Mouse (Mus musculus) intestine, embryonic 14.5 days (tissue): Measurements from ENCODE around the gene Zfp512b. TPM values are rescaled to one million over a fixed set of nuclear protein-coding genes. Genes with fewer than 3 reads are reported as not detected.

Source experiments
- ATAC-seq: fragments of 200-750 bp; cut with Nextera tagmentation; replicated peaks from 2 replicates; pipeline ENCODE4 v1.8.0; 2017; ENCODE audit warnings: low read depth, moderate number of reproducible peaks, moderate TSS enrichment, moderate library complexity; ENCODE audit not compliant: low FRiP score, low TSS enrichment
- DNase-seq: peaks from one replicate; pipeline ENCODE4 v3.0.0-alpha.2; 2018; ENCODE audit warnings: low spot score
- H3K27ac ChIP-seq: fragments of 300-500 bp; sonication (generic); 2 replicates; pipeline ENCODE4 v1.5.1; 2014; ENCODE audit warnings: low read depth, mild to moderate bottlenecking, control low read depth
- H3K27me3 ChIP-seq: fragments of 300-500 bp; sonication (generic); replicated peaks from 2 replicates; pipeline ENCODE4 v1.6.1; 2014; ENCODE audit warnings: low read length, control low read depth; ENCODE audit not compliant: control insufficient read depth, insufficient read depth
- H3K36me3 ChIP-seq: fragments of 300-500 bp; sonication (generic); 2 replicates; pipeline ENCODE4 v1.6.1; 2014; ENCODE audit warnings: low read length, control low read depth; ENCODE audit not compliant: control insufficient read depth, insufficient read depth
- H3K4me1 ChIP-seq: fragments of 300-500 bp; sonication (generic); replicated peaks from 2 replicates; pipeline ENCODE4 v1.6.1; 2014; ENCODE audit warnings: low read length, control low read depth, mixed read lengths; ENCODE audit not compliant: control insufficient read depth, insufficient read depth
- H3K4me2 ChIP-seq: fragments of 300-500 bp; sonication (generic); 2 replicates; pipeline ENCODE4 v1.6.1; 2014; ENCODE audit warnings: low read length
- H3K4me3 ChIP-seq: fragments of 300-500 bp; sonication (generic); 2 replicates; pipeline ENCODE4 v1.5.1; 2014; ENCODE audit warnings: low read depth, low read length, control low read depth, mixed read lengths
- H3K9ac ChIP-seq: fragments of 300-500 bp; sonication (generic); 2 replicates; pipeline ENCODE4 v1.6.1; 2014; ENCODE audit warnings: mild to moderate bottlenecking, low read length
- H3K9me3 ChIP-seq: fragments of 300-500 bp; sonication (generic); 2 replicates; pipeline ENCODE4 v1.6.1; 2016; ENCODE audit warnings: low read length, control low read depth; ENCODE audit not compliant: control insufficient read depth
- WGBS: fragments of 180-500 bp; shearing (Covaris S2); extraction: QIAGEN DNeasy Blood & Tissue Kit; methylation state at CpG from one replicate; pipeline ENCODE4 v1.1.7; 2014; 5-methylcytosine and 5-hydroxymethylcytosine counted together
- polyA plus RNA-seq: library from polyadenylated mRNA; unstranded; fragments of >200 nt; fragmentation: Nextera tagmentation; extraction: Ambion mirVana; gene quantifications from 2 replicates; pipeline ENCODE4 v1.2.1, GENCODE M21; 2014

The Zfp512b gene
- polyA plus RNA-seq, 1 experiment from 2014 or later = 35.0 TPM

DNA sequence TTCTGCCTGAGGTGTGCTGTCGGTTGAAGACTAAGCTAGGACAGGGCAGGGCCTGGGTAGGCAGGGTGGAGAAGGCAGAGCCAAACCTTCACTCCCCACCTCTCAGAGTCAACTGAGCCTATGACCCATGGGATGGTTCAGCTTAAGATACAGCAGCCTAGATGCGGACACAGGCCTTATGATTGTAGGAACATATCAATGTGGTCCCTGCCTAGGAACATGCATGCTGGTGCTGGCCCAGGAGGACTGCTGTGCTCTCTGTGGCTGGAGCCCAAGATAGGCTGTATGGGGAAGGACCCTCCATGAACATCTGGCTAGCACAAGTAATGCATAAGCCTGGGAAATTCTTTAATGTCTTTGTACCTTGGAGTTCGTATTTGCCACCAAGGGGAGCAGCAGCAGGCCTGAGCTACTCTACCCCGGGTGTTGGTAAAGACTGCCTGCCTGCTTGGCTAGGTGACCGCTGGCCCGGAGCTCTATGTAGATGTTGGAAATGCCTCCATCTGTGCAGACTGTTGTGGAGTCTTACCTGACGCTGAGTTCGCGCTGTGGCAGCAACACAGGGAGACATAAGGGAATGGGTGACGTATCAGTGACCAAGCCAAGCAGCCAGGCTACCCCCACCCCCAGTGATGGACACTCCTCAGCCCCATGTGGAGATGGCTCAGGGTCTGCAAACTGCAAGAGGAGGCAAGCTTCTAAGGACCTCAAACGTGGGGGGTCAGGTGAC, 20.5 kb downstream of the Zfp512b start:
- Histone ChIP-seq H3K27me3 (no peaks in the 10 kb centered on the region), H3K27ac (no peak overlapping the region), H3K4me3 (no peak overlapping the region), H3K4me2 (no peak overlapping the region), H3K4me1 (no peaks in the 10 kb centered on the region), H3K36me3 (peaks cover 33% of the 10 kb centered on the region), H3K9me3 (no peaks in the 10 kb centered on the region), H3K9ac (no peak overlapping the region)
- ATAC-seq (no peak), DNase-seq (peak; percentile 44)
- WGBS = 93% methylated on average over 11 of the region's 11 CpGs

GRCm38 (mm10) chr2:181570921-181571595, 21.5 kb downstream of the Zfp512b start:
- Histone ChIP-seq H3K27ac (no peak overlapping the region), H3K4me1 (no peaks in the 10 kb centered on the region), H3K9me3 (no peaks in the 10 kb centered on the region), H3K4me2 (no peak overlapping the region), H3K9ac (no peak overlapping the region), H3K27me3 (no peaks in the 10 kb centered on the region), H3K36me3 (peaks cover 33% of the 10 kb centered on the region), H3K4me3 (no peak overlapping the region)
- ATAC-seq = no peak
- peak; percentile 41 for DNase-seq
- 65% methylated on average over 6 of the region's 6 CpGs for whole genome bisulfite sequencing

DNA sequence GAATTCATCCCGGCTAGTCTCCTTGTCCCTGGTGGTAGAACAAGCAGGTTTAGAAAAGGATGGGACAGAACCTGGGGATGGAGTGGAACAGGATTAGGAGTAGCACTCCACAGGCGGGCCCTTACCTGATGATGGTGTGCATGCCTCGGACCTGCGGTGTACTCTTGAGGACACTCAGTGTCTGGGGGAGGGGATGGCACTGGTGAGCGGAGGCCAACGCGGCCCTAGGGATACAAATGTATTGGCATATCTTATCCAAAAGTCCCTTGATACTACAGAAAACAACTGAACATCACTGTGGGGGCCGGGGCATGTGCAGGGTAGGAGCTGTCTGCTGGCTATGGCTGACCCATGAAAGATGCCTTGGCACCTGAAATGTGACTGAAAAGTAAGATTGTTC, 22.2 kb downstream of the Zfp512b start:
- Histone ChIP-seq H3K9me3 (no peaks in the 10 kb centered on the region), H3K4me1 (no peaks in the 10 kb centered on the region), H3K9ac (no peak overlapping the region), H3K27me3 (no peaks in the 10 kb centered on the region), H3K36me3 (peaks cover 33% of the 10 kb centered on the region), H3K4me2 (no peak overlapping the region), H3K27ac (no peak overlapping the region), H3K4me3 (no peak overlapping the region)
- WGBS = 88% methylated on average over 8 of the region's 8 CpGs
- DNase-seq = no peak
- no peak for ATAC-seq

DNA sequence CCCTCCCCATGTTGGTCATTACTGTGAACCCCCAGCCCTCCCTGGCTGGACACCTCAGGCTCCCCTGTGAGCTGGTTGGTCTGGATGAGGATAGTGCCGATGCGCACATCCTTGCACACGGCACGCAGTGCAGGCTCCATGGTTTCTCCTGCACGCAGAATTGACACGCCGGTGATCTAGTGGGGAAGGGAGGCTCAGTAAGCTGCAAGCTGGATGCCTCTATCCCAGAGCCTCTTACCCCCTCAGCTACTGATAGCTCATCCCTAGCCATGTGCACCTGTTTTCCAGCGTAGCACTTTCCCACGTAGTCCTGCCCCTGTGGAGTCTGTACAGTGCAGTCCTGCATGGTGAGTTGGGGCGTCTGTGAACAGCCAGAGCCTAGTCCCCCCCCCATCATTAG, 22.7 kb downstream of the Zfp512b start:
- no peaks in the 10 kb centered on the region for H3K27me3 ChIP-seq
- H3K4me3 ChIP-seq = no peak overlapping the region
- peaks cover 33% of the 10 kb centered on the region for H3K36me3 ChIP-seq
- H3K27ac ChIP-seq = no peak overlapping the region
- no peaks in the 10 kb centered on the region for H3K4me1 ChIP-seq
- no peak overlapping the region for H3K4me2 ChIP-seq
- peak; percentile 42 for DNase-seq
- WGBS = 93% methylated on average over 10 of the region's 10 CpGs
- no peaks in the 10 kb centered on the region for H3K9me3 ChIP-seq
- no peak for ATAC-seq
- H3K9ac ChIP-seq = no peak overlapping the region

GRCm38 (mm10) chr2:181568272-181569008, 24.2 kb downstream of the Zfp512b start:
- WGBS = 70% methylated on average over 7 of the region's 7 CpGs
- no peak for ATAC-seq
- Histone ChIP-seq H3K4me1 (no peaks in the 10 kb centered on the region), H3K27ac (no peak overlapping the region), H3K36me3 (peaks cover 19% of the 10 kb centered on the region), H3K4me2 (no peak overlapping the region), H3K9me3 (no peaks in the 10 kb centered on the region), H3K4me3 (no peak overlapping the region), H3K27me3 (no peaks in the 10 kb centered on the region), H3K9ac (no peak overlapping the region)
- peak; percentile 65 for DNase-seq

GRCm38 (mm10) chr2:181567338-181567737, 25.3 kb downstream of the Zfp512b start:
- Histone ChIP-seq H3K4me1 (no peaks in the 10 kb centered on the region), H3K9ac (no peak overlapping the region), H3K4me3 (no peak overlapping the region), H3K27ac (no peak overlapping the region), H3K27me3 (no peaks in the 10 kb centered on the region), H3K4me2 (no peak overlapping the region), H3K9me3 (no peaks in the 10 kb centered on the region), H3K36me3 (peaks cover 12% of the 10 kb centered on the region)
- DNase-seq (peak; percentile 40), ATAC-seq (no peak)
- WGBS = 89% methylated on average over 3 of the region's 3 CpGs

DNA sequence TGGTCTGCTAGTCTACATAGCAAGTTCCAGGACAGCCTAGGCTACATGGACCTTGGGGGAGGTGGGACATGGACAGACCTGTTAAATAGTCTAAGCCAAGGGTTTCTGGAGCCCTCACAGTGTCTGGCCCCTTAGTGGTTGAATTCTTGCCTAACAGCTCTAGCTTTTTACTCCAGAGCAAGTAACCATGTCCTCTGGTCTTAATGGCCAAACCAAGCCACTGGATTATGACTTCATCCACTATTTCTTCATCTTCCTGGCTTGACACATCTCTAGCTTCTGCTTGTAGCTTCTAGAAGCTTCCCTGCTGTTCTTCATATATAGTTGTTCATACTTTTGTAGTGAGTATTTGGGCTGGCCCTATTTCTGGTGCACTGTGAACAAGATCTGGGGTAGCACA, 38.8 kb downstream of the Zfp512b start:
- no peaks in the 10 kb centered on the region for H3K9me3 ChIP-seq
- H3K27ac ChIP-seq = no peak overlapping the region
- DNase-seq = no peak
- H3K9ac ChIP-seq = no peak overlapping the region
- H3K4me2 ChIP-seq = no peak overlapping the region
- no peak overlapping the region for H3K4me3 ChIP-seq
- H3K27me3 ChIP-seq = no peaks in the 10 kb centered on the region
- no peak for ATAC-seq
- H3K4me1 ChIP-seq = no peaks in the 10 kb centered on the region
- H3K36me3 ChIP-seq = peaks cover 47% of the 10 kb centered on the region

DNA sequence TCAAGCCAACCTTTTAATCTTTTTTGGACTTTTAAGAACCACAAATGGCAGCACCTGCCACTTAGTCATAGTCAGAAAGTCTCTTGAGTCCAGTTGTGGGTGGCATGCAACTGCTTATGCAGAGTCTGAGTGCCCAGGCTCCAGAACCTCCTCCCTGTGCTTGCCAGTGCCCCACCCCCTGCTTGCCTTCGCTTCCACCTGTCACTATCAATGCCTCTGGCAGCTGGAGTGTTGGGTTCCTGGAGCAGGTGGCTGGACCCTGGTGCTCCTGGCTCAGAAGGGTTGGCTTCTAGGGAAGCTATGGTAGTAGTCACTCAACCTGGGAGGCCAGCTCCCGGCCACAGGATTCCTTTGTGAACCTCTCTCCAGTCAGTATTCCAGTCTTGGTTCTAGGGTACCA, 42.4 kb downstream of the Zfp512b start:
- ATAC-seq = no peak
- Histone ChIP-seq H3K4me1 (no peaks in the 10 kb centered on the region), H3K9me3 (no peaks in the 10 kb centered on the region), H3K9ac (no peak overlapping the region), H3K36me3 (peaks cover 77% of the 10 kb centered on the region), H3K4me2 (no peak overlapping the region), H3K4me3 (no peak overlapping the region), H3K27ac (no peak overlapping the region), H3K27me3 (no peaks in the 10 kb centered on the region)
- WGBS = 95% methylated on average over 2 of the region's 2 CpGs
- no peak for DNase-seq
